Mouse (Mus musculus) cortical plate, adult 2 months (tissue): ENCODE measurements around the gene Macc1.

Source experiments
- CTCF ChIP-seq: fragments of 200-500 bp; IDR thresholded peaks from 2 replicates; pipeline ENCODE4 v1.5.1; 2011; ENCODE audit warnings: mild to moderate bottlenecking, control low read depth, low read length; ENCODE audit not compliant: insufficient read depth; ENCODE audit errors: extremely low read depth
- POLR2A ChIP-seq: fragments of 200-500 bp; IDR thresholded peaks from 2 replicates; pipeline ENCODE4 v1.6.1; 2011; ENCODE audit warnings: mild to moderate bottlenecking, low read length, control low read depth; ENCODE audit not compliant: insufficient read depth; ENCODE audit errors: extremely low read depth

DNA sequence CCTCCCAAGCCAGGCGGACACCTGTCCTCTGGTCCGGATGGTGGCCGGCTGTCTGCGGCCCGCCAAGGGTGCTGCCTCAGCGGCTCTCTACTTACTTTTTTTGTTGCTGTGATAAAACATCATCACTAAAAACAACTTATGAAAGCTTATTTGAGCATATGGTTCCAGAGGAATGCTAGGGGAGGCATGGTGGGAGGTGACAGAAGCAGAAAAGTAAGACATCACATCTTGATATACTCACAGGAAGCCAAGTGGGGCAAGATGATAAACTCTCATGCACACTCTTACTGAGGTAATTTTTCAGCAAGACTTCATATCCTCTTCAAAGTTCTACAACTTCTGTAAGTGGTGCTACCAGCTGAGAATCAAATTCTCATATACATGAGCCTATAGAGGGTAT lies 22.5 kb upstream of the Macc1 start:
- TF ChIP-seq CTCF (no peak), POLR2A (no peak)
